Mouse (Mus musculus) kidney, adult 11 months (tissue): Measurements from ENCODE around the gene Eif4g3.
A peak's percentile ranks its signal among the peaks of the same experiment; 100 is the strongest.

Experiments used
- DNase-seq: peaks from one replicate; pipeline ENCODE4 v3.0.0; 2022

The Eif4g3 gene

DNA sequence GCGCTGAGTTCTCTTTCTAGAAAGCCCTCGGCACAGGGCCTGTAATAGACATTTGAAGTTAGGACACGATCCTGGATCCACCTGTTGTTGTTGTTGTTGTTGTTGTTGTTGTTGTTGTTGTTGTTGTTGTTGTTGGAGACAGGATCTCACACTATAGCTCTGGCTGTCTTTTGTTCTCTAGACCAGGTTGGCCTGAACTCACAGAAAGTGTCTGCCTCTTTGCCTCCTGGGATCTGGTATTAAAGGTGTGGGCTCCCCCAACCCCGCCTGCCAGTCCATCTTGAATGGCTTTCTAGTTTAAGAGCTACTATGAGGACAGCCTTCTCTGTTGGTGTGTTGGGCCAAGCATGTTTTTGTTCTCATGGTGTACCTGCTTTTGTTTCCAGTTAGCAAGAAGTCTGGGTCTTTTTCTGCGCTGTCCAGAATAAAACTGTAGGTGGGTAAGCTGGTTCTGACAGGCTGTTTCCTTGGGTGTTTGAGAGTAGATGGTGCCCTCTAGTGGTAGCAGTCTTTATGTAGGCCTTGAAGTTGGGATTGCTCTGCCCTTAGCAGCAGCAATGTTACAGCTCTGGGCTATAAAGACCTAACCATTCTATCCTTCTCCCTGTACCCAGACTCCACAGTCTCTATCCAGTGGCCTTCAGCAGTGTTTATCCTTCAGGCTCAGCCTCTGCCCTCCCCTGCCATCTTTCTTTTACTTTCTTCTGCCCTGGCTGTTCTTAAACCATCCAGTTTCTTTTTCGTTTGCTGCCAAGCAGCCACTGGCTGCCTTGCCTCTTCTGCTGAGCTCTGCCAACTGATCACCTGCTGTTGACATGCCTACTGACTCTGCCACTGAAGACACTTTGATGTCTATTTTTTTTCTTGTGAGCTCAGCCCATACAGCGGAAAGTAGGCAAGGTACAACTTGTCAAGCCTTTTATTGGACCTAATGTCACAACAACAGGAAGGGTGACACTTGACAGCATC lies 114.9 kb downstream of the Eif4g3 start:
- DNase-seq, result peak; percentile 66

DNA sequence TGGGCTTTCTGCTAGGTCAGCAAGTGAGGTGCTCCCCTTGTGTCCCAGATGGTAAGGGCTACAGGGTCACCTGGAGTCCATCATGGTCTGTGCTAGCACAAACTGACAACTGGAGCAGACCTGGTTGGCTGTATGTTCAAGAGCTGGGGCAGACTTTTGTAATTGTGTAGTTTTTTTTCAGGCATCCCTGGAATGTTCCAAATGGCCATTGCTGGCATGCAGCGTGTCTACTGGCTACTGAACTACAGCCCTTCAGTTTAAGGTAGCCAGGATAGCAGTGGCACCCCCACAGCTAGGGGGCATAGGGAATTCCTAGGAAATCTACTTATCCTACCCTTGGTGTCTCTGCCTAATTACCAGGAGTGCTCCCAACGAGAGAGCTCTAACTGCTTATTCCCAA lies 115.7 kb downstream of the Eif4g3 start:
- DNase-seq, result peak; percentile 57

DNA sequence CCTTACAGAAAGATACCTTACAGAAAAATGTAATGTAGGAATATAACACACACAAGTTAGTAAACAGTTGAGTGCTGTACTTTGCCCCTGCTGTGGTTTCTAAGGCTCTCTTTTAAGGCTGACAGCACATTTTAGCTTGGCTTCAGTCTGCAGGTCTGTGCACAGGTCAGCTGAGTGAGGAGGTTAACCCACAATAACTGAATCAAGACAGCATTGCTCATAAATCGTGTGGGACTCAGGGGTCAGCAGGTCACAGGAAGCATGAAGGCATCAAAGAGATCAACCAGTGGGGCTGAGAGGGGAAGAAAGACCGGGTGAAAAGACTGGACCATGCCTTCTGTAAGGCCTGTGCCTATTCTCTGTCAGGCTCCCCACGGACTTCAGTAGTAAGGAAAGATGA lies 116.5 kb downstream of the Eif4g3 start:
- peak; percentile 78 for DNase-seq

DNA sequence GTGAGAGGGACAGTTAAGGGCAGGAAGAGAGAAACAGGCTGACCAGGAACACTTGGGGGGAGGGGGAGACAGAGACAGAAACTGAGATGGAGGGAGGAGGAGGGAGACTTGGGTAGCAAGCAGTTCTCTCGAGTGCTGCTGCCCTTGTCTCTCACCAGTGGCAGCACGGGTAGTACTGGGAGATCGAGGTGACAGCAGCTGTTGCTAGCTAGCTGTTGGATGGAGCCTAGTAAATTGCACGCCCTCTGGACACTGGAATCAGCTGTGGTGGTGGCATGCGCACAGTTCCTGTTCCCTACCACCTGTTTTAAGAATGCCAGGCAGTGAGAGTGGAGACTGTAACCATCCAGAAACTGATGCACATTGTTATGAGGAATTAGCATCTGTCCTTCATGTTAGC lies 119.0 kb downstream of the Eif4g3 start:
- no peak for DNase-seq

DNA sequence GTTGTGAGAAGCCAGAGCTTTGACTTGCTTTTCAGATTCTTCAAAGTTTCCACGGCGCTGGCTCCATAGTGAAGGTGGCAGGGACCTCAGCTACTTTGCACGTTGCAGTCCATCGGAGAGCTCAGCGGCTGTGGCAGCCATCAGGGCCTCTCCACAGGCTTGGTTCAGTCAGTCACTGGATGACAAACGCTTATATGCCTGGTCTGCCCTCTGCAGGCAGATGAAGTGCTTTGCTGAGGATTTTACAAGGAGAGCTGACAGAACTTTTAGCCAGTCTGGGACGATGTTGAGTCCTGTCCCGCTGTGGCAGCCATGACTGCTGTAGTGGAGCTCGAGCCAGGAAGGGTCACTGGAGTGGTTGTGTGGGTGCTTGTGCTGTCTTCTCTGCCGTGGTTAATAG lies 126.9 kb downstream of the Eif4g3 start:
- DNase-seq, result no peak

DNA sequence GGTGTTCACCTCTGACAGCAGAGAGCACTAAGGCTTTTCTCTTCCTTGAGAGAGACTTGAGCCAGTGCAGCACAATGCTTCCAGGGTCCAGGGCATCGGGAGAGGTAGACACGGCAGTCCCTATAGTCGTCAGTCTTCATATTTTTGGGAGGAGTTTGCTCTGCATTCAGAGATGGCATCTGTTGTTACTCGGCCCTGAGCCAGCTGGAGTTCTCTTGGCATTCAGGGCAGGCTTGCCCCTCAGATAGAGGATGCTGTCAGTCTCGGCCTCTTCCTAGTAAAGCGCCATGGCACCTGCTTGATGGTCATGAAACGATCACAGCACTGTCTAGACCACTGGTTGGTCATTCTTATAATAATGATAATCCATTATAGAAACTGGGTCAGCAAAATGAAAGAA lies 131.2 kb downstream of the Eif4g3 start:
- no peak for DNase-seq

DNA sequence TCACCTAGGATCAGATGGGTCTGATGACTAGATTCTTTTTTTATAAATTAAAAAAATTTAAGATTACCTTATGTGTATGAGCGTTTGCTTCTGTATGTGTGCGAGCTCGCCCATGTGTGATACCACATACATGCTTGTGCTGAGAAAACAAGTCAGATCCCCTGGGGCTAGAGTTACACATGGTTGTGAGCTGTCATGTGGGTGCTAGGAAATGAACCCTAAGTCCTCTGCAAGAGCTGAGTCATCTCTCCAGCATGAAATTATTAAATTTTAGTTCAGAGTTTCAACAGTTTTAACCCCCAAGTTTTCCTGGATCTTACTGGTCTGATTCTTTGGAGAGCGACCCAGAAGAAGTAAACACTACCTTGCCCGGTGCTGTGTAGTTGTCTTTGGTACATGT lies 134.5 kb downstream of the Eif4g3 start:
- DNase-seq, result no peak

DNA sequence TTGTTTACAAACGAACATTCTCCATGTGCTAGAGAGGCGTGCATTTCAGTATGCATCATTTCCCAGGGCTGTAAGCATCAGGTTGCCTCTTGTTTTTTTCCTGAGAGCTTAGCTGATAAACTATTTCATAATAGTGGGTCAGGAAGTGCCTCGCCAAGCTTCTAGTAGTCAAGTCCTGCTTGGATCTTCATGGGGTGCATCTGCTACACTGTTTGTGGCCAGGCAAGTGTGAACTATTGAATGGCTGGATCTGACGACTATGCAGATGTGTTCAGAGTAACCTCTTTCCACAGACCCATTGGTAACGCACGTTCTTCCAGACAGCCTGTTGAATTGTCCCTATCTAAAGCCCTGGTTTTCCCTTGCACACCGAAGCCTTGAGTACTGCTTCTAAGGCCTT lies 135.0 kb downstream of the Eif4g3 start:
- no peak for DNase-seq

DNA sequence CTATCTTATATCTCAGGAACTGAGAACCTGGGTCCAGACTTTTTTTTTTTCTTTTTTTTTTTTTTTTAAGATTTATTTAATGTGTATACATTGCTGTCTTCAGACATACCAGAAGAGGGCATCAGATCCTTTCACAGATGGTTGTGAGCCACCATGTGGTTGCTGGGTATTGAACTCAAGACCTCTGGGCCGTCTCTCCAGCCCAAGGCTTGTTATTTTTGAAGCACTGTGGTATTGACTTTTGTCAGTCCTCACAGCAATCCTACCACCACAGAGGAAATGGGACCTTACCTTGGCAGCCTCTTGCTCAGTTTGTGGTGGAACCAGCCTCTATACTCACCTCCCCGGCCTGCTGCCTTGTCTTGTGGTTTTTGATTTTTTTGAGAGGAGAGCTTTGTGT lies 137.3 kb downstream of the Eif4g3 start:
- no peak for DNase-seq

DNA sequence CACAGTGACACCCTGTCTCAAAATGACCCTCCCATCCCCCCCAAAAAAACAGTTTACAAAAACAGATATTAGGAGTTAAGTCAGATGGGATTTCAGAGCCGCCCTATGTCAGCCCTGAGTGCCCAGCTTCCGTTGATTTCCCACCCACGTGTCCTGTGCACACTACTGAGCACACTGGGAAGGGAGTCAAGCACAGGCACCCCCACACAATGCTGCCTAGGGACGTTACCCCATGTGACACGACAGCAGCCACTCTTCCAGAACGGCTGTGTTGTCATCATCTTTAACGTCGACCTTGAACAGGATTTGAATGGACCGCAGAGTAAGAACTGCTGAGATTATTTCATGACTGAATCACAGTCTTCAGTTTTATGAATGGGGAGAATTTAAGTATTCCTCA lies 138.4 kb downstream of the Eif4g3 start:
- DNase-seq, result no peak

DNA sequence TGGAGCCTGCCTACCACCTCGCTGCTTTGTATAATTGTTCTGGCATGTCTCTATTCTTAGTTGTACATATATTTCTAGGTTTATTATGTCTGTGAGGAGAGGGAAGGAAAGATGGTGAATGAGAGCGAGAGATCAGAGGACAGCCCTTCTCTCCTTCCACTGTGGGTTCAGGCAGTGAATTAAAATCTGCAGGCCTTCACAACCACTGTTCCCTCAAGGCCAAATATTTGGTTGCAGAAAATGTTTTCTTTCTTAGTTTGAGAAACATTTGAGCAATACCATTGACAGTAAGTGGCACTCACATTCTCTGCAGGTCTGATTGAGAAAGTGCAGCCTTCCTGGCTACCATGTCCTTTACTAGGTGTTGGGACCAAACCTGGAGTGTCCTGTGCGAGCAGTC lies 138.9 kb downstream of the Eif4g3 start:
- DNase-seq, result no peak

DNA sequence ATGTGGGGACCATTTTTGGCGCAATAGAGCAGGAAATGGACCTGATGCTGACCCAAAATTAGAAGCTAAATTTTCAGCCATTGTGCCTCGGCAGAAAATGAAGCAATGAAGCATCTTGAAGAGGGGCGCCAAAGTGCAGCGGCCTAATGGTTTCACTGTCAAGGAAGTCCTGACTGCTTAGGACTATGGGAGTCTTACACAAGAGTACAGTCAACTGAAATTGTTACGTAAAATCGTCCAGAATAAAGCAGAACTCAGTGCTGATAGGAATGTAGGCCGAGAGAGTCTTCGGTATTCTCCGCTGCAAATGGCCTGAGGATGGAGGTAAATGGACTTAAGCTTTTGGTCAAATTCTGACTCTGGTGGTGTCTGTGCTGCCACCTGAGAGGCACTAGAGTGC lies 140.5 kb downstream of the Eif4g3 start:
- no peak for DNase-seq

DNA sequence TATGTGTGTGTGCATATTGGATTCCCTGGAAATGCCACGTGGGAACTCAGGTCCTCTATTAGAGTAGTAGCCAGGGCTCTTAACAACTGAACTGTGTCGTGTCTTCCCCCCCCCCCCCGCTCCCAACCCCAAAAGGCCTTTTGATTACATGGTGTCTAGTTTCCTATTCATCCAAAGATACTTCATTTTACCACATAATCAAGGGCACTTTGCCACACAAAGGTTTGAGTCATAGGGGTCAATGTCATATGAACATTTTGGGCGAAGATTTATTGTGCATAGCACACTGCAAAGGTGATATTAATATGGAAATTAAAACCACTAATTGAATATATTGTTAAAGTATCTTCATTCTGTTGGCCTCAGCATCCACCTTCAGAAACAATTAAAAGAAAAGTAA lies 144.5 kb downstream of the Eif4g3 start:
- no peak for DNase-seq

DNA sequence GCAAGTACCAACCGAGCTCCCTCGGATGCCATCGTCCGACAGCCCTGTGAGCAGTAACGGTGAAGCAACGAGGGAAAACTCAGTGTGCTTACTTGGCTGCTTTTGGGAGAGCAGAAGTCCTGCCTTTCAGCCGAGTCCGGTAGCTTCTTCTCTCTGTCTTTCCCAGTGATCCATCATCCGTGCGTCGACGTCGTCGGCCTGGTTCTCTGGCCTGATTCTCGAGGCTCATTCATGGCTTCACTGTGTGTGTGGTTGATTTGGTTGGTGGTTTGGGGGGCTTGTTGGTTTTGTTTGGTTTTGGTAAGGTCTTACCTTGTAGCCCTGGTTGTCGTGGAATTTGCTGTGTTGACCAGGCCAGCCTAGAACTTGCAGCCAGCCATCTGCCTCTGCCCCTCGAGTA lies 145.0 kb downstream of the Eif4g3 start:
- no peak for DNase-seq

DNA sequence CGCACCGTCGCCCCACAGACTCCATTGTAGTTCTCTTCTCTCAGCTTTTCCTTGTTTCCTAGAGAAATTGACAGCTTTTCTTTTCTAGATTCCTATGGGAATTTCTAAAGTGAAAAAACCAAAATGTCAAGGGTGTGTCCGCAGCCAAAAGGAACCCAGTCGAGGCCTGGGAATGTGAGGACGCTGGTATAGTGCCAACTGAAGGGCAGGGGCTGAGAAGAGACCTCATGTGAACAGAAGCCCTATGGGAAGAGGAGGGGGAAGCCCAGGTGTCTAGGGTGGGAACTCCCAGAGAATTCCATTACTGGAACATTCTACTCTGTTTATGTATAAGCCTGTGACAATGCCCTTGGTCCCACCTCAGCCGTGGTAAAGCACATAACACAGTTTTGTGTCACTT lies 145.4 kb downstream of the Eif4g3 start:
- no peak for DNase-seq

DNA sequence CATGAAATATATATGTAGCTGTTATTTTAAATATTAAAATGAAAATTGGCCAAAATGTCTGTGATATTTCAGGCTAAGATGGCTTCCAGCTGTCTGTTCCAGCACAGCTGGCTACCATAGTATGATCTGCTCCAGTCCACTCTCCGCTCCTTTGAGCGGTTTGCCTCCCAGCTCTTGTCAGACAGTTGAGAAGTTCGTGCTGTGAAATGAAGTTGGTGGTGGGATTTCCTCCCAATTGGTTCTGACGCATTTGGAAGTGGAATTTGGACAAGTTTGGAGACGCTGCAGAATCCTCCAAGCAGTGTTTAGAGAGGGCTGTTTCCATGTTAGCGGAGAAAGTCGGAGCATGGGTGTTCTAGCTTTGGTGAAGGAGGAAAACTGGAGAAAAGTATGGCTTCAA lies 148.5 kb downstream of the Eif4g3 start:
- no peak for DNase-seq

DNA sequence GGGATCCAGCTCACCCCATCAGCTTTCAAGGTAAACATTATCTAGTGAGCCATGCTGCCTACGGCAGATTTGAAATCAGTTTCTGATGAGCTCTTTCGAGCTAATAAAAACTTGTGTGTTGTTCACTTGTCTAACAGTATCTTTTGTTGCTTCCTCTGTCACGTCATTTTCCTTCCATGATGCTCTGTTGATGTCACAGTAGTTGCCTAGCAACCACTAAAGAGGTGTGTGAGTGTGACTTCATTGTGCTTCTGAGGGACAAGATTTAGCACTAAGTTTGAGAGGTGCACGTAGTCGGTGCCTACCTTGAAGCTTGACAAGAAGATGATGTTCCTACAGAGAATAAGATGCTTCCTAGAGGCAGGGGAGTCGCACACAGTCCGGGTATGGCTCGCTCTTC lies 154.4 kb downstream of the Eif4g3 start:
- DNase-seq, result no peak

DNA sequence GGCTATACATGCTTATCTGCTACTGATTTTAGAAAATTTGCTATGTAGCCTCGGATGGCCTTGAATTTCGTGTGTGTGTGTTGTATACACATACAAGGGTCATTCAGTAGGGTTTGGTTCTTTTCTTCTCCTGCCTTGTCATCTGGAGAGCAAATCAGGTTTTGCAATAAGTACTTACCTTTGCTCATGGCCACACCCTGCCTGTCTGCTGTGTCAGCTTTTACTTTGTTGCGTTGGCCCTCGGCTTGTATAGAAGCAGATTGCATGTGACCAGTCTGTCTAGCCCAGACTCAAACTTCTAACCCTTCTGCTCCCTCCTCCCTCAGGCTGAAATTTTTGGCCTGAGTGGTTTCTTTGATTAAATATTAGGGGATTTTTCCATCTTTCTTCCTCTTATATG lies 157.2 kb downstream of the Eif4g3 start:
- DNase-seq, result no peak

DNA sequence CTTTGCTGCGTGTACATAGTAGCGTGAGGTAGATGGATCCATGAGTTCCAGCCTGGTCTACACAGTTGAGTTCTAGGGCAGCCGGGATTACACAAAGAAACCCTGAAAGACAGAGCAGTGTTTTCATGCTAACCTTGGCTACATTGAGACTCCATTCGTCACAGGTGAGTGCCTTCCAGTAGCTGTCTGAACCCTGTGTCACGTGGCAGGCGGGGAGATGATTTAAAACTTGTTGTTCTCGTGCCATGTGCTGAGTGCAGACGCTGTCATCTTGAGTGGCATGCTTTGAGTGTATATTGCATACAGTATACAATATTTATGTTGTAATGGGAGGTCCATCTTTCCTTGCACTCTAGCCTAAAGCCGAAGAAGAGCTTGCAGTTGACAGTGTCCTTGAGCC lies 158.4 kb downstream of the Eif4g3 start:
- peak; percentile 27 for DNase-seq

DNA sequence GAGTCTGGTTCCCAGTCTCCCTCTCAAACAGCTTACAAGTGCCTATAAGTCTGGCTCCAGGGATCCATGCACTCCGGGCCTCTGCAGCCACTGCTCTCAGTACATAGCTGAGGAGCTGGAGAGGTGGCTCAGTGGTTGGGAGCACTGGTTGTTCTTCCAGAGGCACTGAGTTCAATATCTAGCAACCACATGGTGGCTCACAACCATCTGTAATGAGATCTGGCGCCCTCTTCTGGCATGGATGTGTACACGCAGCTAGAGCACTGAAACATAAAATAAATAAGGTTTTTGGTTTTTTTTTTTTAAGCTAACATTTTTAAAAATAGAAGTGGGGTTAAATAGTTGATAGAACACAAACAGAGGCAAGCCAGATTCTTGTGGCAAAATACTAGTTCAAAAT lies 161.2 kb downstream of the Eif4g3 start:
- DNase-seq, result peak; percentile 15

DNA sequence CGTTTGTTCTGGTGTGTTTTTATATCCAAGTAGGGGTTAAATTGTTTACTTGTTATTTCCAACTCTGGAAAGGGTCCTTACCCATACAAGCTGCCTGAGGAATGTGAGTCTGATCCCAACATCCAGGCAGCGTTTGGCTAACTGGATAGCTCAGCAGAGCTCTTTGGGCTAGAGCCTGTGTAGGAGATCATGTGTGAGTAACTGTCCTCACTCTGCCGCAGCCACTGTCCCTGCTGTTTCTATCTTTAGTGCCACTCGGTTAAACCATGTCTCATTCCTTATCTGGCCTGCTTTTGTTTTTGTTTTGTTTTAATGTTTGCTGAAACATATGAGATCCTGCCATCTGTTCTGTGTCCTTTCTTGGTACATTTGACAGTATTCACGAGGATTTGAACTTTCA lies 168.1 kb downstream of the Eif4g3 start:
- DNase-seq, result no peak

DNA sequence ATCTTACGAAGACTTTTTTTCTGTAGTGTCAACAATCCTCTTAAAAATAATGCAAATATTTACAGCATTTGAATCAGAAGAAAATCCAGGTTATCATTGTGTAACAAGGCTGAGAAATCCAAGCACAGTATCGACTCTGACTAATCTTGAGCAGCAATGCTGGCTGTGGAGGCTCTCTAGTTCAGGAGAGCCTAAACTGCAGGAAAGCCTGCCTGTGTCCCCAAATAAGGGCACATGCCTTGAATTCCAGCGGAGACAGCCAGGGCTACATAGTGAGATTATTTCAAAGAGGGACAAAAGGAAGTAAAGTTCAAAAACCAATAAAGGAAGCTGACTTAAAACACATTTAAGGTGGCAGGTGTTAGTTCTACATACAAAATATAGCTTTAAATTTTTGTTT lies 168.7 kb downstream of the Eif4g3 start:
- DNase-seq, result no peak

DNA sequence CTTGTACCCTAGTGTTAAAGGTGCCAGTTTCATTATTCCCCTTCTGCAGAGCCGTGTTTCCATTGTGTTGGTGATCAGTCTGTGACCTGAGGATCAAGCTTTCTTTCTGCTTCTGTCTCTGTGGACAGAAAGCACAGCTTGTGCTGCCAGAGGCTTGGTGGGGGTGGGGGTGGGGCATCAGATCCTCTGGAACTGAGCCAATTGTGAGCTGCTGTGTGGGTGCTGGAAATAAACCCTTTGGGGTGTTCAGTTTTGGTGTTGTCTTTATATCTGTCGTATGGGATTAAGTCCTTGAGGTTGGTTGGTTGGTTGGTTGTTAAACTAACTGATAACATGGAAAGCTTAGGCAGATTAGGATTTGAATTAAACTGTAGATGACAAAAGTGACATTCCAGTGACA lies 171.0 kb downstream of the Eif4g3 start:
- no peak for DNase-seq

DNA sequence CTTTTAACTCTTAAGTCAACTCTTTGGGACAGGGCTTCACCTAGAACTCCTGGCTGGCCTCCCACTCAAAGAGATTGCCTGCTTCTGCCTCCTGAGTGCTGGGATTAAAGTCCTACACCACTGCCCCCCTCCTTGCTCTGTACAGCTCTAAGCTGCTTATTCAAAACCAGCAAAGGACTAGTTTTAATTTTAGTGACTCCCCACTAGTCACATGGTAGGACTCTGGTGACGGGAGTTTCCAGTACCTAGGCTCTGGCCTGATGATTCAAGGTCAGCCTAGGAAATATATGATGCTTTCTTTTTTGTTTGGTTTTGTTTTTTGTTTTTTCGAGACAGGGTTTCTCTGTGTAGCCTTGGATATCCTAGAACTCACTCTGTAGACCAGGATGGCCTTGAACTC lies 172.0 kb downstream of the Eif4g3 start:
- no peak for DNase-seq

DNA sequence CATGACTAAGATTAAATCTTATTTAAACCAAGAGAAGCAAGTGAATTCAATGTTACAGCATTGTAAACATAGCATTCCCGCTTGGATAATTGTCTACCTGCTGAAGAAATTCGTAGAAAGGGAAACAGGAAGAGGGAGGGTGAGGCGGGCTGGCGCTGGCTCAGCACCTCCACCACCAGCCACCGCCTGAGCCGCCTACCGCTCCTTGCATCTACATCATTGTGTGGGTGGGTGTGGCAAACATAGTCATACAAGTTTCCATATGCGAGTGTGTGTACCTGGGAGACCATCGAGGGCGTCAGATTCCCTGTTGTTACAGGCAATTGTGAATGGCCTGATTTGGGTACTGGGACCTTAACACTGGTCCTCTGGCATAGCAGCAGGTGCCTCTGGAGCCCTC lies 173.7 kb downstream of the Eif4g3 start:
- DNase-seq, result no peak
